28 mouse cellular contexts compared by ENCODE assay signal in genomic region chr2:169351547-169351946, GRCm38 (mm10).
"Had no signal": no experiment of that assay in that cellular context is flagged by ENCODE, and none has a peak within 500 bp of the region (broad histone marks: within the 10 kb centered on the region; RNA-seq: fewer than 3 reads in every experiment).

No protein-coding gene starts in this region.

- H3K9me3 ChIP-seq: embryonic facial prominence, embryonic 10.5 days; embryonic facial prominence, embryonic 12.5 days; embryonic facial prominence, embryonic 13.5 days; embryonic facial prominence, embryonic 15.5 days; forebrain, embryonic 10.5 days; forebrain, embryonic 12.5 days; forebrain, embryonic 13.5 days; forebrain, embryonic 15.5 days had no signal

- H3K4me2 ChIP-seq: embryonic facial prominence, embryonic 12.5 days; embryonic facial prominence, embryonic 13.5 days; embryonic facial prominence, embryonic 15.5 days; forebrain, embryonic 12.5 days; forebrain, embryonic 13.5 days; forebrain, embryonic 15.5 days had no signal

- ATAC-seq: forebrain, embryonic 13.5 days; forebrain, embryonic 14.5 days; forebrain, embryonic 15.5 days; forebrain, embryonic 16.5 days; forebrain, postnatal 0 days had no signal

- H3K9ac ChIP-seq: embryonic facial prominence, embryonic 12.5 days; embryonic facial prominence, embryonic 13.5 days; embryonic facial prominence, embryonic 15.5 days; forebrain, embryonic 12.5 days; forebrain, embryonic 13.5 days; forebrain, embryonic 15.5 days; forebrain, postnatal 0 days had no signal

- H3K27ac ChIP-seq: embryonic facial prominence, embryonic 10.5 days; embryonic facial prominence, embryonic 12.5 days; embryonic facial prominence, embryonic 13.5 days; embryonic facial prominence, embryonic 15.5 days; forebrain, embryonic 10.5 days; forebrain, embryonic 12.5 days; forebrain, embryonic 13.5 days; forebrain, embryonic 15.5 days; gastrocnemius, adult 2 months had no signal

- H3K36me3 ChIP-seq: embryonic facial prominence, embryonic 10.5 days; embryonic facial prominence, embryonic 12.5 days; embryonic facial prominence, embryonic 13.5 days; embryonic facial prominence, embryonic 15.5 days; forebrain, embryonic 10.5 days; forebrain, embryonic 12.5 days; forebrain, embryonic 15.5 days had no signal

- H3K4me1 ChIP-seq: embryonic facial prominence, embryonic 10.5 days; embryonic facial prominence, embryonic 12.5 days; embryonic facial prominence, embryonic 13.5 days; embryonic facial prominence, embryonic 15.5 days; forebrain, embryonic 12.5 days; forebrain, embryonic 13.5 days; forebrain, embryonic 15.5 days had no signal

- H3K27me3 ChIP-seq: embryonic facial prominence, embryonic 12.5 days; embryonic facial prominence, embryonic 13.5 days; embryonic facial prominence, embryonic 15.5 days; forebrain, embryonic 12.5 days; forebrain, embryonic 13.5 days; forebrain, embryonic 15.5 days had no signal

- H3K4me3 ChIP-seq: embryonic facial prominence, embryonic 10.5 days; embryonic facial prominence, embryonic 12.5 days; embryonic facial prominence, embryonic 13.5 days; embryonic facial prominence, embryonic 15.5 days; erythroblast, embryonic 14.5 days; forebrain, embryonic 10.5 days; forebrain, embryonic 12.5 days; forebrain, embryonic 13.5 days; forebrain, embryonic 15.5 days; gastrocnemius, adult 2 months had no signal

- DNase-seq: cerebellum, adult 18-20 months; cerebellum, adult 2 months; cerebellum, adult 8-10 months; cerebellum, adult 9-10 months; cerebellum, postnatal 10 days; cerebellum, postnatal 14 days; cerebellum, postnatal 25 days; cerebellum, postnatal 36 days; embryo, embryonic 11 days; forebrain, postnatal 0 days; gastrocnemius, adult 2 months; gastrocnemius, postnatal 10 days; gastrocnemius, postnatal 14 days; gastrocnemius, postnatal 25 days; gastrocnemius, postnatal 36 days; heart, adult 11 months; heart, adult 18-20 months had no signal
